Mouse (Mus musculus) brain, adult 10 weeks (tissue): ENCODE data around the gene Phykpl. TPM values are rescaled to one million over a fixed set of nuclear protein-coding genes. Genes with fewer than 3 reads are reported as not detected.

Experiments used
- polyA plus RNA-seq: library from polyadenylated mRNA; stranded (reverse); fragments of 350-450 nt; fragmentation: Illumina TruSeq; extraction: RNeasy Lipid Tissue Mini Kit (QIAGEN cat#74804); gene quantifications from one replicate; pipeline ENCODE4 v1.2.3, GENCODE M21; 2015; ENCODE audit warnings: low read depth, low replicate concordance

The Phykpl gene
- polyA plus RNA-seq = 4.6 TPM

DNA sequence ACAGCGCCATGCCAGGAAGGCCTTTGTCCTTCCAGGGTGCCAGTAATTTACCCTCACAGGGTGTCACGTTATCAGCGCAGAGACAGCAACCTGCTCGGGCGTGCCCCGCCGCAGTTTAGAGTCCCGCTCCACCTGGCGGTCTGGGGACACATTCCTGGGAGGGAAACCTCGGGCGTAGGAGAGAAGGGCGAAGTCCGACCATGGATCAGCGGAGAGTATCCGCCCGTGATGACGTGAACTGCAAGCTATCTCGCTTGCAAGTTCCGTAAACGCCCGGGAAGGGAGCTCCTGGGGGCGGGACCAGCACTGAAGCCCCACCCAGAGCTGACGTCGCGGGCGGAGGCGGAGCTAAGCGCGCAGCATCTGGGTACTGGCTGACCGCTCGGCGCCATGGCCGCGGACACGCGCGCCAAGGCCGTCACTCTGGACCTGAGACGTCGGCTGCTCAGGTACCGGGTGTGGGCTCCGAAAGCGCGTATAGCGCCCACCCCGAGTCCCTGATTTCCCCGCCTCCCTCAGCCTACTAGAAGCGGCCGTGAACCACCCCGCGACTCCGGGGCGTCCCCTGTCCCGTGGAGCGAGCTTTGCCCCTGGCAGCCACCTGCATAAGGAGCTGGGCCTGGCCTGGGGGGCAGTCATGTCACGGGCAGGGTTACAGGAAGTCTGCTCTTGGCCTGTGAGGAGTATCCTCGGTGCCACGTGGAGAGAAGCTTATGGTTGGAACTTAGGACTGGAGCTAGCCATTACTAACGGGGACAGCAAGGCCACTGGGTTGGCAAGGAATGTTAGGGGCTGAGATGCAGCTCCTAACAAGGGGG is at the start of gene Phykpl:
TSS of gene Phykpl (plus strand) at position 327 of the 818 bp plus-strand sequence.

DNA sequence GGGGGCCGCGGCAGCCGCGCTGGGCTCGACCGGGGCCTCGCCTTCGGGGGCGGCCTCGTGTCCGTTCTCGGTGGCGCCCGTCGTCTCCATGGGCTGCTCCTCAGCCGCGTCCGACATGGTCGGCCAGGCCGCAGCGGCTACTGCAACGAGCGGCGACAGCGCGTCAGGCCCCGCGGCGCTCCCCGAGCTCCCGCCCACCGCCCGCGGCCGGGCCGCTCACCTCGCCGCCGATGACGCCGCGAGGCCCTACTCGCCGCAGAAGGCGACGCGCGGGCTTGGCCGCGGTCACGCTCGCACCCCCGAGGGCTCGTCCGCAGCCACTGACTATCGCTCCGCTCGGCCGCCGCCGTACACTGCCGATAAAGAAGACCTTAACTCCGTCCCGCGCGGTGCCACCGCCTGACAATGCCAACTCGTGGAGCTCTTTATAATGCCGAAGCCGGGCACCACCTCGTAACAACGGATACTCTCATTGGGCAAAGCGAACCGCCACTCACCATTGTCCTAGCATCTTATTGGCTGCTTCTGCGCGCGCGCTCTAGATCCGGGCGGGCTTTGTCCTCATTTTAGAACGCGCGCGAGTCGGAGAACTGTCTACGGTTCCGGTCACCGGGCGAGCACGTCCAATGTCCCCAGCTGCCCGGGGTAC is 22.0 kb downstream of the Phykpl start, which contains the start of gene Hnrnpab:
TSS of gene Hnrnpab (minus strand) at position 401 of the 649 bp plus-strand sequence.

DNA sequence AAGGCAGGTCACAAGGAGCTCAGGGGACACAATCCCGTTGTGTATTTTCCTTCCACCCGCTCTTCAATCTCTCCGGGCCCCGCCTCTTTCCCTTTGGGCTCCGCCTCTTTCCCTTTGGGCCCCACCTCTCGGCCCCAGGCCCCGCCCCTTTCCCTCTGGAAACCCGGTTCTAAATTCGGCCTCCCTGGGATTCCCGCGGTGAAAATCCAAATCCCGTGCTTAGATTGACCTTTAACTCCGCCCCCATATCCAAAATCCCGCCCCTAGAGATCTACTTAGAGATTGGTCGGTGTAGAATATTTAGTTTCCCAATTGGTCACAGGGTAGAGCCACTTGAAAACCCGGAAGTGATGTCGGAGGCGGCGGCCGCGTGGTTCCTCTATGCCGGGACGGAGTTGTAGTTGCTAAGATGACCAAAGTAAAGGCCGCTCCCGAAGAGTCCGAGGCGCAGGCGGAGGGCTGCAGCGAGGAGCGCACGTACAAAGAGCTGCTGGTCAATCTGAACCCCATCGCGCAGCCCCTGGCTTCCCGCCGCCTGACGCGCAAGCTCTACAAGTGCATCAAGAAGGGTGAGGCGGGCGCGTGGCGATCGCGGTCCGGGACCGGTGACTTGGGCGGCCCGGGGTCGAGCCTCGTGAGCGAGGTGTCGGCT is 35.0 kb downstream of the Phykpl start, which contains the start of gene Nhp2:
TSS of gene Nhp2 (plus strand) at position 327 of the 652 bp plus-strand sequence.

DNA sequence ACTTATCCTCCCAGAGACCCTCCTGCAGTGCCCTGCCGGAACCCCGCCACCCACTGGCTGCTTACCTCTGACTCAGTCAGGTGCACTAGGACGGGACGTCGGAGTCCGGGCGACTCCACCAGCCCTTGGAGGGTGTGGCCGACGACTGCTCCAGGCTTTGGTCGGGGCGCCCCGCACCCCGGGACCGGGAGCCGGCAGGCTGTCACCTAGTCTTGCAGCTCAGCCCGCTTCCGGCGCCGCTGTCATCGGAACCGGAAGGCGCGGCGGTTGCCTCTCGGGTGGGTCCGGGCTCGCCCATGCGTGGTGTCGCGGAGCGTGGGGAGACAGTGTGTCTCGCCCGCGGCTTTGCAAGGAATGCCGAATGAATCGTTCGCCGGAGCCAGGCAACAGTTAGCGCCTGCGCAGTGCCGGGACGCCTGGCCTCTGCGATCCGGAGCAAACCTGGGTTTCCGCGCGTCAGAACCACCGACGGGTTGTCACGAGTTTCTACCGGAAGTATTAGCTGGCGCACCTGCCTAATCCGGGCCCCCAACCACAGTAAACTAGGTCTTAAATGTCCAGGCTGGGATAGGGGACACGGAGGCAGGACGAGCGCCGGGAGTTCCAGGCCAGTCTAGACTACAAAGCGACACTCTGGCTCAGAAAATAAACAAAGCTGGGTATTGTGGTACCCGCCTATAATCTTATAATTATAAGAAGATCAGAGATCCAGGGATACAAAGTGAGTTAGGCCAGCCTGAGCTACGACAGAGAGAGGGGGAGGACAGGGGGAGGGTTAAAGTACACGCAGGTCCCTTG is 51.2 kb downstream of the Phykpl start, which contains the start of gene Rmnd5b:
TSS of gene Rmnd5b (minus strand) at position 372 of the 798 bp plus-strand sequence.

DNA sequence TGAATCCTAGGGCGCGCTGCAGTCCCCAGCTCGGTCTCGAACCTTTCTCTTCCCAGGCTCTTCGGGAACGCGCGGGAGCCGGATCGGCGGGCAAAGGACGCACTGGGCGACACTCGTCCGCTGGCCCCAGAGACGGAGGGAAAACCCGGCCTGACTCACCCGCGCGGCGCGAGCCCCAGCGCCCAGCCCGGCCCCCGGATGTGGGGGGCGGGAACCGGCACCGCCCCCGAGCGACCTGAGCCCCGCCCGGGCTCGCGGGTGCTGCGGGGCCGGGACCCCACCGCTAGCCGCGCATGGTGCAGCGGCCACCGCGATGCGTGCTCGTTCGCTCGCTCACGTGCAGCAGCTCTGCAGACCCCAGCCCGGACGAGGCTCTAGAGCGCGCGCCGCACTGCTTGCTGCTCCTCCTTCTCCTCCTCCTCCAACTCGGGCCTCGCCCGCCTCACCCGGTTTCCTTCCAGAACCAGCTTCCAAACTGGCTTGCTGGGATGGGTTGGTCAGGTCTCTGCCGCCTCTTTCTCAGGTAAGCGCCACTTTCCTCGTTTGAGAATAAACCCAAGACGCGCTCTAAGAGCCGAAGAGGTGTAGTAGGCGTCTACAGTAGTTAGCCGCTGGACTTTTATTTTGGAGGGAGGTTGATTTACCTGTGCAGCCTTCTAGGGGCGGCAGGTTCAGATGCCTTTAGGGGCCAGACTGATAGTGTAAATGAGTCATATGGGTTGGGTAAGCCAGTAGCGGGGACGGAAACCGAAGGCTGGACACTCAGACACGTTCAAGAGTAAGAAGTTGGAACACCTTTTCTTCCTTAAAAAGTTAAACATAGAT is 66.3 kb downstream of the Phykpl start, which contains the start of the genes N4bp3 and D930048N14Rik:
TSS of gene N4bp3 (minus strand) at position 152 of the 825 bp plus-strand sequence.
TSS of gene D930048N14Rik (plus strand) at position 264 of the 825 bp plus-strand sequence.

Other genes starting within 250 kb of the Phykpl start
- gene Hnrnpab, start 22.1 kb downstream of the Phykpl start, polyA plus RNA-seq = 99.9 TPM
- 57.6 TPM for gene Nhp2, start 35.0 kb downstream of the Phykpl start, polyA plus RNA-seq
- gene Rmnd5b, start 51.1 kb downstream of the Phykpl start, polyA plus RNA-seq = 51.4 TPM
- 10.3 TPM for gene N4bp3, start 66.1 kb downstream of the Phykpl start, polyA plus RNA-seq
- 2.4 TPM for gene D930048N14Rik, start 66.2 kb downstream of the Phykpl start, polyA plus RNA-seq
- gene 0610009B22Rik, start 104.1 kb downstream of the Phykpl start, polyA plus RNA-seq = 62.2 TPM
- 8.4 TPM for gene Sec24a, start 178.9 kb downstream of the Phykpl start, polyA plus RNA-seq
- 148 TPM for gene Sar1b, start 178.9 kb downstream of the Phykpl start, polyA plus RNA-seq